Mouse (Mus musculus): Measurements from ENCODE around the gene Phactr3. TPM values are rescaled to one million over a fixed set of nuclear protein-coding genes. Genes with fewer than 3 reads are reported as not detected.

Gene Phactr3
- total RNA-seq, 1 experiment = 1.1 TPM

DNA sequence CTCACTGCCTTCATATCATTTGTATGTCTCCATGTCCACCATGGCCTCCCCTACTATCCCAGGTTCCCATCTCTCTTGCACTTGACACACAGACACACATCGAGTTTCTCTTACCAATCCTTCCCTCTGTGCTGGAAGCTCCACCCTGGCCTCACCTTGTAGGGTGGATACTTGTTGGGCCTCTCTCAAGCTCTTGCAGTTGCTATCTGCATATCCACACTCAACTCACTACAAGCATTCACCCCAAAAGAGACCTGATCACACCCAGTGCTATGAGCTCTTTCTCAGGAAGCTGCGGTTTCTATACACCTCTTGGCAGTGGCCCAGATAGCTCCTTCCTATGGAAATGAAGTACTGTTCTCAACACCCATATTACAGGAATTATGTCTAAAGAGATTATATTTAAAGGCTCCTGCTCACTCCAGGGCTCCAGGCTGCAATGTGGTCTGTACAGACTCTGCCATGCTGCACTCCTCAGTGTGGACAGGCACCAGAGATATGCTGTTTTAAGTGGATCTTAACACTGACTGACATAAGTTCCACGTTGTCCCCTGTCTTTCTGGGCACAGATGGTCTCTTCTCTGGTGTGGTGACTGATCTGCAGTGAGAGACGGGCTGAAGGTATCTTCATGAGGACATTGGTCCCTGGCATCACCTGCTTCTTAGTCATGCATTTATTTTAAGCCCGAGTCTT lies 100.8 kb downstream of the Phactr3 start:
- Histone ChIP-seq H3K9ac (ENCODE audit: insufficient read depth, low read depth, low read length, poor library complexity, severe bottlenecking) (no peak overlapping the region), H3K4me3 (ENCODE audit: insufficient read depth in 1 of 2, low read depth in 1 of 2, low read length in 2 of 2, poor library complexity in 1 of 2, severe bottlenecking in 1 of 2) (no peak overlapping the region), H3K9me3 (ENCODE audit: control insufficient read depth, insufficient read depth, low read depth, low read length) (no peaks in the 10 kb centered on the region), H3K27ac (ENCODE audit: insufficient read depth, low read depth, low read length, poor library complexity, severe bottlenecking) (no peak overlapping the region), H3K36me3 (ENCODE audit: control insufficient read depth, insufficient read depth, low read length, poor library complexity, severe bottlenecking) (no peaks in the 10 kb centered on the region), H3K4me1 (ENCODE audit: control insufficient read depth in 2 of 2, insufficient read depth in 2 of 2, low read length in 2 of 2, poor library complexity in 1 of 2) (no peaks in the 10 kb centered on the region)
- TF ChIP-seq ZNF384 (IDR thresholded peaks at IDR 0.05; ENCODE audit: low read depth, low read length) = no peak
- TF ChIP-seq ZC3H11A (IDR thresholded peaks at IDR 0.05; ENCODE audit: borderline replicate concordance, low read depth, low read length) = no peak
- TF ChIP-seq HCFC1 (IDR thresholded peaks at IDR 0.05; ENCODE audit: borderline replicate concordance, insufficient read depth, low read length) = no peak
- TF ChIP-seq CHD2 (IDR thresholded peaks at IDR 0.05; ENCODE audit: low read depth, low read length) = no peak
- no peak for TF ChIP-seq MAFK (IDR thresholded peaks at IDR 0.05; ENCODE audit: insufficient read depth, low read depth, low read length)
- no peak for DNase-seq (ENCODE audit: low read depth, low spot score)
- in situ Hi-C loops (cut with MboI; ENCODE audit: low sequenced_read_pairs in 2 of 2, unreplicated experiment in 2 of 2) = no loop called here

DNA sequence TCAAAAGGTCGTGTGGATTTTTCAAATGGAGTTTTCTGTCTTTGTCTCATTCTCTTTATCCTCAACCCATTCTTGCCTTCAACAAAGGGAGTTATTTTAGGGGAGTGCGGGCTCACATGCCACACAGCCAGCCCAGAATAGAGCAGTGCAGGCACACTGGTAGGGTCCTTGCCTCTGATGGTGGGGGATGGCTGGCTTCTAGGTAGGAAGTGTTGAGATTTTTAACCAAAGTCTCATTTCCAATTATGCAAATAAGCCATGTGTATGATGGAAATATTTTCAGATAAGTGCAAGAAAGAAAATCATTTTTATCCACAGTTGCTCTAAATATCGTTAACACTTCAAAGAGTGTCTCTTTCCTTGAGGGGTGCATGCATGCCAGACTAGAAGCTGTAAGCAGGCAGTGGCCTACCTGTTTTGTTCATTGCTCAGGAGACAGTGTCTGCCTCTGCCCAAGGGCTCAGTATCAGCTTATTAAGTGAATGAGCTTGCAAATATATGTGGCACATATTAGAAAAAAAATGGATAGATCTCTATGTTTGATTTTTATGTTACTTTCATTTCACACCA lies 101.5 kb downstream of the Phactr3 start:
- H3K27ac ChIP-seq (ENCODE audit: insufficient read depth, low read depth, low read length, poor library complexity, severe bottlenecking) = no peak overlapping the region
- H3K9me3 ChIP-seq (ENCODE audit: control insufficient read depth, insufficient read depth, low read depth, low read length) = no peaks in the 10 kb centered on the region
- in situ Hi-C loops (cut with MboI; ENCODE audit: low sequenced_read_pairs in 2 of 2, unreplicated experiment in 2 of 2) = no loop called here
- no peaks in the 10 kb centered on the region for H3K4me1 ChIP-seq (ENCODE audit: control insufficient read depth in 2 of 2, insufficient read depth in 2 of 2, low read length in 2 of 2, poor library complexity in 1 of 2)
- no peak overlapping the region for H3K9ac ChIP-seq (ENCODE audit: insufficient read depth, low read depth, low read length, poor library complexity, severe bottlenecking)
- TF ChIP-seq HCFC1 (IDR thresholded peaks at IDR 0.05; ENCODE audit: borderline replicate concordance, insufficient read depth, low read length) = no peak
- TF ChIP-seq ZNF384 (IDR thresholded peaks at IDR 0.05; ENCODE audit: low read depth, low read length) = no peak
- no peak for TF ChIP-seq MAFK (IDR thresholded peaks at IDR 0.05; ENCODE audit: insufficient read depth, low read depth, low read length)
- TF ChIP-seq CHD2 (IDR thresholded peaks at IDR 0.05; ENCODE audit: low read depth, low read length) = no peak
- no peak for TF ChIP-seq ZC3H11A (IDR thresholded peaks at IDR 0.05; ENCODE audit: borderline replicate concordance, low read depth, low read length)
- no peak for DNase-seq (ENCODE audit: low read depth, low spot score)
- no peaks in the 10 kb centered on the region for H3K36me3 ChIP-seq (ENCODE audit: control insufficient read depth, insufficient read depth, low read length, poor library complexity, severe bottlenecking)
- no peak overlapping the region for H3K4me3 ChIP-seq (ENCODE audit: insufficient read depth in 1 of 2, low read depth in 1 of 2, low read length in 2 of 2, poor library complexity in 1 of 2, severe bottlenecking in 1 of 2)

DNA sequence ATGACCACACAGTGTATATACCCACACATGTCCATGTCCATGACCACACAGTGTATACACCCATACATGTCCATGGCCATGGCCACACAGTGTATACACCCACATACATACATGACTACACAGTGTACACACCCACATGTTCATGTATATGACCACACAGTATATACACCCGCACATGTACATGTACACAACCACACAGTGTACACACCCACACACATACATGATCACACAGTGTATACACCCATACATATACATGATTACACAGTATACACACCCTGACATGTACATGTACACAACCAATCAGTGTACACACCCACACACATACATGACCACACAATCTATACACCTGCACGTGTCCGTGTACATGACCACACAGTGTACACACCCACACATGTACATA lies 102.2 kb downstream of the Phactr3 start:
- no peak for DNase-seq (ENCODE audit: low read depth, low spot score)
- no peak overlapping the region for H3K9ac ChIP-seq (ENCODE audit: insufficient read depth, low read depth, low read length, poor library complexity, severe bottlenecking)
- no peak overlapping the region for H3K4me3 ChIP-seq (ENCODE audit: insufficient read depth in 1 of 2, low read depth in 1 of 2, low read length in 2 of 2, poor library complexity in 1 of 2, severe bottlenecking in 1 of 2)
- no peaks in the 10 kb centered on the region for H3K36me3 ChIP-seq (ENCODE audit: control insufficient read depth, insufficient read depth, low read length, poor library complexity, severe bottlenecking)
- no peak for TF ChIP-seq HCFC1 (IDR thresholded peaks at IDR 0.05; ENCODE audit: borderline replicate concordance, insufficient read depth, low read length)
- no peak for TF ChIP-seq CHD2 (IDR thresholded peaks at IDR 0.05; ENCODE audit: low read depth, low read length)
- TF ChIP-seq MAFK (IDR thresholded peaks at IDR 0.05; ENCODE audit: insufficient read depth, low read depth, low read length) = no peak
- no peak for TF ChIP-seq ZNF384 (IDR thresholded peaks at IDR 0.05; ENCODE audit: low read depth, low read length)
- TF ChIP-seq ZC3H11A (IDR thresholded peaks at IDR 0.05; ENCODE audit: borderline replicate concordance, low read depth, low read length) = no peak
- in situ Hi-C loops (cut with MboI; ENCODE audit: low sequenced_read_pairs in 2 of 2, unreplicated experiment in 2 of 2) = no loop called here
- H3K9me3 ChIP-seq (ENCODE audit: control insufficient read depth, insufficient read depth, low read depth, low read length) = no peaks in the 10 kb centered on the region
- H3K27ac ChIP-seq (ENCODE audit: insufficient read depth, low read depth, low read length, poor library complexity, severe bottlenecking) = no peak overlapping the region
- H3K4me1 ChIP-seq (ENCODE audit: control insufficient read depth in 2 of 2, insufficient read depth in 2 of 2, low read length in 2 of 2, poor library complexity in 1 of 2) = no peaks in the 10 kb centered on the region

DNA sequence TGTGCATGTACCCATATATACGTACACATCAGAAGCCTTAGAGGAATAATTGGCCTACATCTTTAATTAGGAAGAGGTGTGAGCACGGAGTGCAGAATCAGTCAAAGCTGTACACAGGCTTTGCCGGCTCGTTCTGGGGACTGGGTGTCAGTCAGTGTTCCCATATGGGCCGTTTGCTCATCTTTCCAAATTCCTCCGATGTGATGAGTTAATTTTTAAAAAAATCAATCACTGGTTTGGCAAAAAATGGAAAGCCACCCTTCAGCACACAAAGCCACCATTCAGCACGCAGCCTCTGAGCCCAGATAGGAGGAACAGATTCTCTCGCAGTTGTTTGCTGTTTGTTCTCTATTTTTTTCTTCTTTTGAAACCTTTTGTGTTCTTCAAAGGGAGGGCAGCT lies 110.5 kb downstream of the Phactr3 start:
- no peak overlapping the region for H3K27ac ChIP-seq (ENCODE audit: insufficient read depth, low read depth, low read length, poor library complexity, severe bottlenecking)
- no peaks in the 10 kb centered on the region for H3K4me1 ChIP-seq (ENCODE audit: control insufficient read depth in 2 of 2, insufficient read depth in 2 of 2, low read length in 2 of 2, poor library complexity in 1 of 2)
- no peak for DNase-seq (ENCODE audit: low read depth, low spot score)
- H3K4me3 ChIP-seq (ENCODE audit: insufficient read depth in 1 of 2, low read depth in 1 of 2, low read length in 2 of 2, poor library complexity in 1 of 2, severe bottlenecking in 1 of 2) = no peak overlapping the region
- H3K9ac ChIP-seq (ENCODE audit: insufficient read depth, low read depth, low read length, poor library complexity, severe bottlenecking) = no peak overlapping the region
- H3K9me3 ChIP-seq (ENCODE audit: control insufficient read depth, insufficient read depth, low read depth, low read length) = no peaks in the 10 kb centered on the region
- in situ Hi-C loops (cut with MboI; ENCODE audit: low sequenced_read_pairs in 2 of 2, unreplicated experiment in 2 of 2) = no loop called here
- no peaks in the 10 kb centered on the region for H3K36me3 ChIP-seq (ENCODE audit: control insufficient read depth, insufficient read depth, low read length, poor library complexity, severe bottlenecking)
- TF ChIP-seq CHD2 (IDR thresholded peaks at IDR 0.05; ENCODE audit: low read depth, low read length) (no peak), ZC3H11A (IDR thresholded peaks at IDR 0.05; ENCODE audit: borderline replicate concordance, low read depth, low read length) (no peak), ZNF384 (IDR thresholded peaks at IDR 0.05; ENCODE audit: low read depth, low read length) (no peak), HCFC1 (IDR thresholded peaks at IDR 0.05; ENCODE audit: borderline replicate concordance, insufficient read depth, low read length) (no peak), MAFK (IDR thresholded peaks at IDR 0.05; ENCODE audit: insufficient read depth, low read depth, low read length) (no peak)

Data from ES-E14 (cell line).